Mouse (Mus musculus) ES-Bruce4 (cell line): ENCODE results near the gene Olfr1022. TPM values are rescaled to one million over a fixed set of nuclear protein-coding genes. Genes with fewer than 3 reads are reported as not detected.

Experiments
- H3K27ac ChIP-seq: 2 replicates; pipeline ENCODE4 v1.5.1; 2012; ENCODE audit warnings: low read length, inconsistent platforms; ENCODE audit not compliant: insufficient read depth
- H3K27me3 ChIP-seq: 2 replicates; pipeline ENCODE4 v1.6.1; 2012; ENCODE audit warnings: mild to moderate bottlenecking, low read length, inconsistent platforms; ENCODE audit not compliant: control insufficient read depth, poor library complexity, insufficient read depth, severe bottlenecking
- H3K36me3 ChIP-seq: 2 replicates; pipeline ENCODE4 v1.6.1; 2012; ENCODE audit warnings: inconsistent platforms, mild to moderate bottlenecking, low read length, moderate library complexity; ENCODE audit not compliant: control insufficient read depth, poor library complexity, insufficient read depth, severe bottlenecking
- H3K4me1 ChIP-seq: one replicate; pipeline ENCODE4 v1.8.1; 2011; ENCODE audit warnings: low read length; ENCODE audit not compliant: control insufficient read depth, insufficient read depth
- H3K4me3 ChIP-seq: 2 replicates; pipeline ENCODE4 v1.5.1; 2011; ENCODE audit warnings: low read depth, mild to moderate bottlenecking, low read length
- H3K9ac ChIP-seq: 2 replicates; pipeline ENCODE4 v1.6.1; 2012; ENCODE audit warnings: low read depth, mild to moderate bottlenecking, inconsistent platforms; ENCODE audit not compliant: poor library complexity, severe bottlenecking
- H3K9me3 ChIP-seq: replicated peaks from 2 replicates; pipeline ENCODE4 v1.6.1; 2012; ENCODE audit warnings: mild to moderate bottlenecking, low read length, inconsistent platforms; ENCODE audit not compliant: control insufficient read depth, poor library complexity, insufficient read depth, severe bottlenecking
- CTCF ChIP-seq: IDR thresholded peaks from one replicate; pipeline ENCODE4 v1.8.1; 2011; ENCODE audit warnings: low read depth, low read length
- EP300 ChIP-seq: IDR thresholded peaks from 2 replicates; pipeline ENCODE4 v1.6.1; 2011; ENCODE audit warnings: low read depth, low read length; ENCODE audit not compliant: insufficient read depth
- POLR2A ChIP-seq: IDR thresholded peaks from one replicate; pipeline ENCODE4 v1.8.1; 2011; ENCODE audit warnings: low read length; ENCODE audit not compliant: insufficient read depth
- polyA plus RNA-seq: library from polyadenylated mRNA; stranded (reverse); fragments of >200 nt; gene quantifications from 2 replicates; pipeline ENCODE4 v1.2.4, GENCODE M21; 2011; ENCODE audit warnings: low read depth; ENCODE audit not compliant: missing spikeins, insufficient read depth, insufficient read length

Olfr1022 gene
- polyA plus RNA-seq, result not detected in 2 replicates

- Histone ChIP-seq H3K27ac (no peak within 1 kb of the TSS), H3K9me3 (no peaks in the 10 kb centered on the region), H3K4me3 (no peak within 1 kb of the TSS), H3K9ac (no peak within 1 kb of the TSS), H3K36me3 (no peaks in the 10 kb centered on the region), H3K4me1 (no peaks in the 10 kb centered on the region), H3K27me3 (no peaks in the 10 kb centered on the region)
- TF ChIP-seq CTCF (no peak), POLR2A (no peak), EP300 (no peak)
These were observed at the start of gene Olfr1022 for GRCm38 (mm10) chr2:85868294-85868693. Olfr1022 (plus strand) TSS chr2:85868594.

DNA sequence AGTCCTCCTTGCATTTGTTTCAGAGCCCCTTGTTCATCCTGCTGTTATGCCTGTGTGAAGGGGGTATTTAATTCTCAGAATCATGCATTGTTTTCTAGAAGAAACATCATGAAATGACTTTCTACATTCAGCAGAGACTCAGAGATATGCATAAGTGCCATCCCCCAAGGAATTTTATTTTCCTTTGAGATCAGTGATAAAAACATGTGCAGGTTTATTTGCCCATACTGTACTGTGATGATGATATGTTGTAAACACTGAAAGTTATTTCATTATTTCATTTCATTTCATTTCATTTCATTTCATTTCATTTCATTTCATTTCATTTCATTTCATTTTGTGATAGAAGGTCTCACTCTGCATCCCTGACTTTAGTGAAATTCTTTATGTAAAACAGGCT lies 23.0 kb upstream of the Olfr1022 start, which contains the start of gene Olfr1019:
Gene Olfr1019, minus strand, starts transcription at position 101 of the 400 bp plus-strand sequence.
- H3K9me3 ChIP-seq, result no peaks in the 10 kb centered on the region
- H3K27me3 ChIP-seq, result no peaks in the 10 kb centered on the region
- TF ChIP-seq EP300 (no peak), POLR2A (no peak), CTCF (no peak)
- no peak within 1 kb of the TSS for H3K27ac ChIP-seq
- no peak within 1 kb of the TSS for H3K9ac ChIP-seq
- H3K4me1 ChIP-seq, result no peaks in the 10 kb centered on the region
- H3K4me3 ChIP-seq, result no peak within 1 kb of the TSS
- no peaks in the 10 kb centered on the region for H3K36me3 ChIP-seq

- no peaks in the 10 kb centered on the region for H3K36me3 ChIP-seq
- no peaks in the 10 kb centered on the region for H3K4me1 ChIP-seq
- no peak for TF ChIP-seq POLR2A
- TF ChIP-seq CTCF, result no peak
- no peak for TF ChIP-seq EP300
- no peak within 1 kb of the TSS for H3K9ac ChIP-seq
- no peaks in the 10 kb centered on the region for H3K9me3 ChIP-seq
- H3K27me3 ChIP-seq, result no peaks in the 10 kb centered on the region
- no peak within 1 kb of the TSS for H3K4me3 ChIP-seq
- H3K27ac ChIP-seq, result no peak within 1 kb of the TSS
These were observed 21.7 kb upstream of the Olfr1022 start, which contains the start of gene Olfr1020 for GRCm38 (mm10) chr2:85846730-85847129. Olfr1020 (plus strand) TSS chr2:85847030.

DNA sequence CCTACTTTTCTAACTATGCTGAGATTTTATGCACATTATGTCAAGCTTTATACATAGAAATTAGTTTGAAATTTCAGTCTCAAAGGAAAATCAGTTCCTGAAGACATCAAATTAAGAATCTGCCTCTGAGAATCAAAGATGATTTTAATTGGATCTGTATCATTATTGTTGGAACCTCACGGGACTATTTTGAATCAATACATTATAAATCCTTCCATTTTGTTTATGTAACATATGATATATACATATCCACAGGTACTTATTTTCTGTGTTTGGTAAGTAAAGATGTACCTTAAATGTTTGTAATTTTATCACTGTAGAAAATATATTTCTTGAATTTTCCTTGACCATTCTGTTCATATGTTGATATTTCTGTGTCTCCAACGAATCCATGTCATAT lies 16.9 kb downstream of the Olfr1022 start, which contains the start of gene Olfr1023:
Gene Olfr1023, plus strand, starts transcription at position 301 of the 400 bp plus-strand sequence.
- Histone ChIP-seq H3K36me3 (no peaks in the 10 kb centered on the region), H3K27me3 (no peaks in the 10 kb centered on the region), H3K27ac (no peak within 1 kb of the TSS), H3K9me3 (no peaks in the 10 kb centered on the region), H3K9ac (no peak within 1 kb of the TSS), H3K4me3 (no peak within 1 kb of the TSS), H3K4me1 (no peaks in the 10 kb centered on the region)
- no peak for TF ChIP-seq POLR2A
- no peak for TF ChIP-seq EP300
- no peak for TF ChIP-seq CTCF

- no peaks in the 10 kb centered on the region for H3K9me3 ChIP-seq
- no peaks in the 10 kb centered on the region for H3K36me3 ChIP-seq
- H3K27me3 ChIP-seq, result no peaks in the 10 kb centered on the region
- no peaks in the 10 kb centered on the region for H3K4me1 ChIP-seq
- H3K9ac ChIP-seq, result no peak within 1 kb of the TSS
- no peak within 1 kb of the TSS for H3K4me3 ChIP-seq
- TF ChIP-seq EP300 (no peak), CTCF (no peak), POLR2A (no peak)
- no peak within 1 kb of the TSS for H3K27ac ChIP-seq
These were observed 36.6 kb downstream of the Olfr1022 start, which contains the start of gene Olfr1024 for GRCm38 (mm10) chr2:85904952-85905351. Olfr1024 (minus strand) TSS chr2:85905052.

DNA sequence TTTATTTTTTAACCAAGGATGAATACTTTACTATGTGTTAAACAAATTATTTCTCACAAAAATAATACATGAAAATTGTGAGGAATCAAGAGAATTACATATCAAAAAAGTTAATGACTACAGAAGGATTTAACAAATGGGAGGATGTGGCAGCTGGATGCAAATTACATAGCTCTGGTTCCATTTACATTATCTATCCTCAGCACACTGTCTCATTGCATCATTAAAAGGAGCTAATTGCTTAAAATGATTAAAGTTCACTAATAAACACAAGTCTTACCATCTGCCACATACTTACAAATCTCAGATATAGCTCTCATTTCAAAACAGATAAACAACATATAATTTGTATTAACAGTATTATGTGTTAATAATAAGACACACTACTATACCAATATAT lies 44.8 kb downstream of the Olfr1022 start:
- no peak overlapping the region for H3K4me3 ChIP-seq
- H3K4me1 ChIP-seq, result no peaks in the 10 kb centered on the region

More for the DNA sequence above, 44.8 kb downstream of the Olfr1022 start:
- no peaks in the 10 kb centered on the region for H3K36me3 ChIP-seq
- H3K27me3 ChIP-seq, result no peaks in the 10 kb centered on the region
- H3K9ac ChIP-seq, result no peak overlapping the region
- TF ChIP-seq EP300, result no peak
- no peaks in the 10 kb centered on the region for H3K9me3 ChIP-seq
- H3K27ac ChIP-seq, result no peak overlapping the region
